Mouse (Mus musculus) MEL (cell line): Measurements from ENCODE around the gene Sv2a. TPM values are rescaled to one million over a fixed set of nuclear protein-coding genes. Genes with fewer than 3 reads are reported as not detected.
A peak's percentile ranks its signal among the peaks of the same experiment; 100 is the strongest.

Source experiments
- DNase-seq: peaks from one replicate; pipeline ENCODE4 v3.0.0; 2011; ENCODE audit warnings: low read depth, low spot score
- H3K27ac ChIP-seq: 2 replicates; pipeline ENCODE4 v1.5.1; 2012; ENCODE audit warnings: low read depth, mild to moderate bottlenecking, control low read depth, low read length, moderate library complexity; ENCODE audit not compliant: control insufficient read depth
- H3K27me3 ChIP-seq, 2 experiments: fragments of 150-350 bp in 1 of 2; sonication (generic) in 1 of 2; 2 replicates each; pipeline ENCODE4 v1.6.1; 2012; ENCODE audit warnings: low read length in 2 of 2, mild to moderate bottlenecking in 2 of 2, improper control_type of control experiment in 1 of 2, moderate library complexity in 1 of 2; ENCODE audit not compliant: insufficient read depth in 2 of 2, control insufficient read depth in 1 of 2
- H3K36me3 ChIP-seq, 2 experiments: 2 replicates each; pipeline ENCODE4 v1.6.1; 2012 to 2014; ENCODE audit warnings: low read length in 2 of 2, improper control_type of control experiment in 1 of 2, inconsistent platforms in 1 of 2, mild to moderate bottlenecking in 1 of 2; ENCODE audit not compliant: insufficient read depth in 2 of 2, control insufficient read depth in 1 of 2
- H3K4me1 ChIP-seq, 2 experiments: fragments of 150-350 bp in 1 of 2; sonication (generic) in 1 of 2; 2 replicates each; pipeline ENCODE4 v1.6.1; 2012; ENCODE audit warnings: low read length in 2 of 2, improper control_type of control experiment in 1 of 2, mild to moderate bottlenecking in 1 of 2; ENCODE audit not compliant: insufficient read depth in 2 of 2, control insufficient read depth in 1 of 2
- H3K4me3 ChIP-seq, 2 experiments: fragments of 150-350 bp in 1 of 2; sonication (generic) in 1 of 2; 2 replicates each; pipeline ENCODE4 v1.5.1; 2012; ENCODE audit warnings: low read depth in 2 of 2, low read length in 2 of 2, mild to moderate bottlenecking in 2 of 2, moderate library complexity in 2 of 2, control low read depth in 1 of 2, improper control_type of control experiment in 1 of 2; ENCODE audit not compliant: control insufficient read depth in 1 of 2, insufficient read depth in 1 of 2
- H3K79me2 ChIP-seq: 2 replicates; pipeline ENCODE4 v1.6.1; 2012; ENCODE audit warnings: mild to moderate bottlenecking, low read length, moderate library complexity; ENCODE audit not compliant: control insufficient read depth, poor library complexity, insufficient read depth
- H3K9ac ChIP-seq: 2 replicates; pipeline ENCODE4 v1.6.1; 2012; ENCODE audit warnings: low read depth, mild to moderate bottlenecking, control low read depth, low read length, moderate library complexity; ENCODE audit not compliant: control insufficient read depth, poor library complexity, severe bottlenecking
- H3K9me3 ChIP-seq: fragments of 150-350 bp; sonication (generic); replicated peaks from 2 replicates; pipeline ENCODE4 v1.6.1; 2012; ENCODE audit warnings: mild to moderate bottlenecking, low read length, improper control_type of control experiment, moderate library complexity; ENCODE audit not compliant: insufficient read depth
- BHLHE40 ChIP-seq: IDR thresholded peaks from 2 replicates; pipeline ENCODE4 v1.6.1; 2012; ENCODE audit warnings: low read depth, mild to moderate bottlenecking, inconsistent platforms, low read length, improper control_type of control experiment, borderline replicate concordance
- CHD2 ChIP-seq: IDR thresholded peaks from 2 replicates; pipeline ENCODE4 v1.6.1; 2011; ENCODE audit warnings: low read length, improper control_type of control experiment
- CTCF ChIP-seq, 3 experiments: IDR thresholded peaks in 2 of 3; conservative IDR thresholded peaks in 1 of 3; 2 replicates each; pipeline ENCODE4 v1.5.1; 2011 to 2012; ENCODE audit warnings: low read length in 3 of 3, low read depth in 2 of 3, mild to moderate bottlenecking in 2 of 3, improper control_type of control experiment in 1 of 3, inconsistent platforms in 1 of 3, mixed read lengths in 1 of 3, moderate library complexity in 1 of 3; ENCODE audit not compliant: control insufficient read depth in 1 of 3, insufficient read depth in 1 of 3, poor library complexity in 1 of 3, severe bottlenecking in 1 of 3
- E2F4 ChIP-seq: IDR thresholded peaks from 2 replicates; pipeline ENCODE4 v1.6.1; 2011; ENCODE audit warnings: low read depth, low read length, improper control_type of control experiment, borderline replicate concordance
- ELF1 ChIP-seq: IDR thresholded peaks from 2 replicates; pipeline ENCODE4 v1.6.1; 2014; ENCODE audit warnings: low read depth, mild to moderate bottlenecking, inconsistent platforms, low read length, improper control_type of control experiment, moderate library complexity
- EP300 ChIP-seq, 2 experiments: IDR thresholded peaks; 2 replicates each; pipeline ENCODE4 v1.6.1; 2011; ENCODE audit warnings: improper control_type of control experiment in 2 of 2, low read length in 2 of 2, low read depth in 1 of 2, mild to moderate bottlenecking in 1 of 2
- ETS1 ChIP-seq: IDR thresholded peaks from 2 replicates; pipeline ENCODE4 v1.6.1; 2012; ENCODE audit warnings: low read depth, mild to moderate bottlenecking, inconsistent platforms, low read length, improper control_type of control experiment, moderate library complexity
- GABPA ChIP-seq: IDR thresholded peaks from 2 replicates; pipeline ENCODE4 v1.6.1; 2012; ENCODE audit warnings: low read depth, mild to moderate bottlenecking, inconsistent platforms, low read length, improper control_type of control experiment, moderate library complexity
- GATA1 ChIP-seq: IDR thresholded peaks from 2 replicates; pipeline ENCODE4 v1.6.1; 2011; ENCODE audit warnings: low read depth, low read length, improper control_type of control experiment
- HCFC1 ChIP-seq: IDR thresholded peaks from 2 replicates; pipeline ENCODE4 v1.6.1; 2012; ENCODE audit warnings: low read depth, mild to moderate bottlenecking, inconsistent platforms, low read length, improper control_type of control experiment, moderate library complexity
- KAT2A ChIP-seq: conservative IDR thresholded peaks from 2 replicates; pipeline ENCODE4 v1.6.1; 2012; ENCODE audit warnings: low read depth, low read length, improper control_type of control experiment, inconsistent platforms
- MAFK ChIP-seq: IDR thresholded peaks from 2 replicates; pipeline ENCODE4 v1.6.1; 2011; ENCODE audit warnings: low read depth, mild to moderate bottlenecking, low read length, improper control_type of control experiment, borderline replicate concordance
- MAX ChIP-seq: IDR thresholded peaks from 2 replicates; pipeline ENCODE4 v1.6.1; 2011; ENCODE audit warnings: low read length, improper control_type of control experiment
- MAZ ChIP-seq: IDR thresholded peaks from 2 replicates; pipeline ENCODE4 v1.6.1; 2012; ENCODE audit warnings: low read depth, mild to moderate bottlenecking, inconsistent platforms, low read length, improper control_type of control experiment
- MXI1 ChIP-seq: IDR thresholded peaks from 2 replicates; pipeline ENCODE4 v1.6.1; 2011; ENCODE audit warnings: mild to moderate bottlenecking, low read depth, low read length, improper control_type of control experiment
- MYB ChIP-seq: IDR thresholded peaks from 2 replicates; pipeline ENCODE4 v1.6.1; 2011; ENCODE audit warnings: mild to moderate bottlenecking, low read depth, low read length, improper control_type of control experiment
- MYC ChIP-seq: IDR thresholded peaks from 2 replicates; pipeline ENCODE4 v1.6.1; 2011; ENCODE audit warnings: low read depth, mild to moderate bottlenecking, low read length, improper control_type of control experiment, moderate library complexity
- NELFE ChIP-seq: IDR thresholded peaks from 2 replicates; pipeline ENCODE4 v1.6.1; 2011; ENCODE audit warnings: low read depth, low read length, improper control_type of control experiment
- NRF1 ChIP-seq: IDR thresholded peaks from 2 replicates; pipeline ENCODE4 v1.6.1; 2014; ENCODE audit warnings: low read depth, mild to moderate bottlenecking, inconsistent platforms, low read length, improper control_type of control experiment, moderate library complexity; ENCODE audit not compliant: poor library complexity, insufficient read depth, severe bottlenecking
- POLR2AphosphoS2 ChIP-seq: IDR thresholded peaks from 2 replicates; pipeline ENCODE4 v1.6.1; 2011; ENCODE audit warnings: low read length, improper control_type of control experiment
- POLR2AphosphoS5 ChIP-seq: IDR thresholded peaks from 2 replicates; pipeline ENCODE4 v1.6.1; 2012; ENCODE audit warnings: low read depth, borderline replicate concordance, mild to moderate bottlenecking, inconsistent platforms, low read length, moderate library complexity, mixed read lengths
- RAD21 ChIP-seq: IDR thresholded peaks from 2 replicates; pipeline ENCODE4 v1.6.1; 2011; ENCODE audit warnings: mild to moderate bottlenecking, low read depth, low read length, improper control_type of control experiment
- RCOR1 ChIP-seq: IDR thresholded peaks from 2 replicates; pipeline ENCODE4 v1.6.1; 2012; ENCODE audit warnings: low read depth, mild to moderate bottlenecking, inconsistent platforms, low read length, improper control_type of control experiment
- SIN3A ChIP-seq: IDR thresholded peaks from 2 replicates; pipeline ENCODE4 v1.6.1; 2012; ENCODE audit warnings: low read length, improper control_type of control experiment, inconsistent platforms
- SMC3 ChIP-seq: IDR thresholded peaks from 2 replicates; pipeline ENCODE4 v1.6.1; 2011; ENCODE audit warnings: low read depth, low read length, improper control_type of control experiment
- TAL1 ChIP-seq: IDR thresholded peaks from 2 replicates; pipeline ENCODE4 v1.6.1; 2012; ENCODE audit warnings: mild to moderate bottlenecking, inconsistent platforms, low read length, moderate library complexity, mixed read lengths
- TCF12 ChIP-seq: IDR thresholded peaks from 2 replicates; pipeline ENCODE4 v1.6.1; 2014; ENCODE audit warnings: low read depth, mild to moderate bottlenecking, inconsistent platforms, low read length, improper control_type of control experiment, moderate library complexity
- UBTF ChIP-seq: IDR thresholded peaks from 2 replicates; pipeline ENCODE4 v1.6.1; 2012; ENCODE audit warnings: low read depth, mild to moderate bottlenecking, inconsistent platforms, low read length, improper control_type of control experiment, moderate library complexity, borderline replicate concordance; ENCODE audit not compliant: insufficient read depth
- USF1 ChIP-seq: IDR thresholded peaks from 2 replicates; pipeline ENCODE4 v1.6.1; 2014; ENCODE audit warnings: low read depth, mild to moderate bottlenecking, inconsistent platforms, low read length, improper control_type of control experiment, moderate library complexity
- USF2 ChIP-seq, 2 experiments: IDR thresholded peaks; 2 replicates each; pipeline ENCODE4 v1.6.1; 2011 to 2012; ENCODE audit warnings: improper control_type of control experiment in 2 of 2, low read length in 2 of 2, borderline replicate concordance in 1 of 2, inconsistent platforms in 1 of 2, low read depth in 1 of 2, mild to moderate bottlenecking in 1 of 2; ENCODE audit not compliant: insufficient read depth in 1 of 2
- ZC3H11A ChIP-seq: IDR thresholded peaks from 2 replicates; pipeline ENCODE4 v1.6.1; 2012; ENCODE audit warnings: low read depth, mild to moderate bottlenecking, inconsistent platforms, low read length, improper control_type of control experiment
- polyA plus RNA-seq, 2 experiments: library from polyadenylated mRNA; stranded (reverse) in 1 of 2; unstranded in 1 of 2; fragments of >175 nt in 1 of 2; fragments of >200 nt in 1 of 2; gene quantifications; 2 replicates each; pipeline versions ENCODE4 v1.2.1 to v1.2.4; 2012; ENCODE audit warnings: low replicate concordance in 2 of 2, low read depth in 1 of 2; ENCODE audit not compliant: insufficient read length in 2 of 2, insufficient read depth in 1 of 2, missing spikeins in 1 of 2
- total RNA-seq: library from RNA; depleted of rRNA; stranded (reverse); fragments of 300-350 nt; gene quantifications from 2 replicates; pipeline ENCODE4 v1.2.3, GENCODE M21; 2012

Gene Sv2a
- total and polyA plus RNA-seq, 3 experiments, result 0.77 to 3.3 TPM; not detected in 1

DNA sequence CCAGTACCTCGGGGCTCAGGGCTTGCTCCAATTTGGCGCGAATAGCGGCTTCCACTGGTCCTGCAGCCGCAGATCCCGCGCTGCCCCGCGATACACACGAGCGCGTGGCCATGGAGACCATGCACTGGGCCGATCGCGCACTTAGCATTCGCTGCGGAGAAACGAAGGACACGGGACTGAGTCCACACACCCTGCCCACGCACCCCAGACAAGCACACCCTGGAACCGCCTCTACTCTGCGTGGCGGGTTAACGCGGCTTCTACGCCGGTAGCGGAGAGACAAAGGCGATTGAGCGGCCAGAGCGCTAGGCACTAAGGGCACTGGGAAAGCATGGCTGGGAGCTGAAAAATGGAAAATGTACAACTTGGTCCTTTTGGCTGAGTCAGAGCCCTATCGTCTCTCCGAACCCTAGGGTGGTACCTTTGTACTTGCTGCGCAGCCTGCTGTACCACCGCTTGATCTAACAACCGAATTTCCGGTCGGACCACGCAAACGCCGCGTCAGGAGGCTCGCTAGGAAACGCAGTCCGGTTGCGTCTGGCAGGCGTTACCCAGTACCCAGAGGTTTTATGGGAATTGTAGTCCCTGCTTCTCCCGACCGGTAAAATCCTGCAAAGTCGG, 16.3 kb downstream of the Sv2a start (continued):
- TF ChIP-seq BHLHE40 (peak; percentile 10), MAZ (0 out of 2 replicates have a peak, but pooled peaks have one; percentile 59), MAFK (no peak; the same call in 1 of the 2 replicates), USF1 (peak; percentile 52), MXI1 (peak; percentile 83), RCOR1 (0 out of 2 replicates have a peak, but pooled peaks have one; percentile 60), MYC (peak; percentile 96), RAD21 (no peak), ZC3H11A (no peak), KAT2A (peak; percentile 96), TCF12 (peak; percentile 82), CHD2 (peak; percentile 83), SIN3A (peak; percentile 97), E2F4 (peak; percentile 78; the same call in 1 of the 2 replicates), UBTF (no peak), MYB (peak; percentile 33; the same call in 1 of the 2 replicates), ETS1 (peak; percentile 74; the same call in 1 of the 2 replicates), POLR2AphosphoS5 (peak; percentile 96; the same call in 1 of the 2 replicates), CTCF (IDR thresholded peaks at IDR 0.05 in 2 of 3, conservative IDR thresholded peaks at IDR 0.05 in 1 of 3; ENCODE audit: control insufficient read depth in 1 of 3, insufficient read depth in 1 of 3, low read depth in 2 of 3, low read length in 3 of 3, poor library complexity in 1 of 3, severe bottlenecking in 1 of 3) (no peak), SMC3 (peak; percentile 16; the same call in 1 of the 2 replicates)

DNA sequence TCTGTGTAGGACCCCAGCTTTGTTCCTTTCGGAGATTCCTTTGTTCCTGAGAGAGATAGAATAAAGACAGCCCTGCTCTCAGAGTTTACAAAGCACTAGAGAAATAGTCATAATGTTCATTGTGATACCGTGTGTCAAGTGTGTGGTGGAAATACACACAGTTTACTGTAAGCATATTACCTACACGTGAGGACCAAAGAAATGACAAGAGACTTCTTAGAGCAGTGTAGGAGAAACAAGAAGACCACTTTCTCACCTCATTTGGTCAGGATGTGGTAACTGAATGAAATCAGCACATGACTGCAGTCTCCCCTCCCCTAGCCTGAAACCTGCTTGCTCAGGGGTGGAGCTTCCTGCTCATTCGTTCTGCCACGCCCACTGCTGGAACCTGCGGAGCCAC, 17.2 kb downstream of the Sv2a start:
- Histone ChIP-seq H3K4me1 (peaks cover 12 to 22% of the 10 kb centered on the region in 2 experiments), H3K36me3 (peaks cover 0 to 16% of the 10 kb centered on the region in 2 experiments; a peak in 2 of 4 replicates), H3K27me3 (no peaks in the 10 kb centered on the region), H3K9ac (peak overlapping the region; percentile 79), H3K79me2 (peaks cover 9% of the 10 kb centered on the region; the same call in 1 of the 2 replicates), H3K4me3 (peak overlapping the region; percentile 60 to 61), H3K27ac (peak overlapping the region; percentile 87), H3K9me3 (no peaks in the 10 kb centered on the region)
- peak; percentile 94 for DNase-seq
- peak; percentile 72; the same call in 1 of the 2 replicates for TF ChIP-seq POLR2AphosphoS5
- peak; percentile 93 for TF ChIP-seq POLR2AphosphoS2
- TF ChIP-seq UBTF, result no peak
- no peak for TF ChIP-seq KAT2A
- no peak for TF ChIP-seq NRF1
- TF ChIP-seq MAX, result peak; percentile 74
- no peak for TF ChIP-seq GATA1
- no peak for TF ChIP-seq USF2 (IDR thresholded peaks at IDR 0.05; ENCODE audit: borderline replicate concordance in 1 of 2, insufficient read depth in 1 of 2, low read depth in 1 of 2, low read length in 2 of 2)
- TF ChIP-seq MYB, result no peak
- TF ChIP-seq CTCF (IDR thresholded peaks at IDR 0.05 in 2 of 3, conservative IDR thresholded peaks at IDR 0.05 in 1 of 3; ENCODE audit: control insufficient read depth in 1 of 3, insufficient read depth in 1 of 3, low read depth in 2 of 3, low read length in 3 of 3, poor library complexity in 1 of 3, severe bottlenecking in 1 of 3), result no peak
- TF ChIP-seq SMC3, result no peak
- no peak for TF ChIP-seq TAL1
- no peak for TF ChIP-seq ZC3H11A
- no peak; a peak in 1 of 4 replicates for TF ChIP-seq EP300 (IDR thresholded peaks at IDR 0.05; ENCODE audit: low read depth in 1 of 2, low read length in 2 of 2)
- no peak for TF ChIP-seq GABPA
- TF ChIP-seq RAD21, result no peak
- no peak for TF ChIP-seq HCFC1
- peak; percentile 89 for TF ChIP-seq MXI1
- peak; percentile 90 for TF ChIP-seq NELFE
- TF ChIP-seq TCF12, result peak; percentile 50; the same call in 1 of the 2 replicates
- TF ChIP-seq USF1, result peak; percentile 82
- 0 out of 2 replicates have a peak, but pooled peaks have one; percentile 4 for TF ChIP-seq ELF1
- peak; percentile 74 for TF ChIP-seq BHLHE40
